Mouse (Mus musculus) inflammation-experienced regulatory T-cells, adult 16 weeks (primary cell): Measurements from ENCODE around the gene Zfp97. TPM values are rescaled to one million over a fixed set of nuclear protein-coding genes. Genes with fewer than 3 reads are reported as not detected.

Experiments
- polyA plus RNA-seq: library from polyadenylated mRNA; unstranded; fragments of 100-300 nt; shearing (Covaris generic); gene quantifications from one replicate; pipeline ENCODE4 v1.2.1, GENCODE M21; 2017

Gene Zfp97
- polyA plus RNA-seq, result 11.7 TPM

DNA sequence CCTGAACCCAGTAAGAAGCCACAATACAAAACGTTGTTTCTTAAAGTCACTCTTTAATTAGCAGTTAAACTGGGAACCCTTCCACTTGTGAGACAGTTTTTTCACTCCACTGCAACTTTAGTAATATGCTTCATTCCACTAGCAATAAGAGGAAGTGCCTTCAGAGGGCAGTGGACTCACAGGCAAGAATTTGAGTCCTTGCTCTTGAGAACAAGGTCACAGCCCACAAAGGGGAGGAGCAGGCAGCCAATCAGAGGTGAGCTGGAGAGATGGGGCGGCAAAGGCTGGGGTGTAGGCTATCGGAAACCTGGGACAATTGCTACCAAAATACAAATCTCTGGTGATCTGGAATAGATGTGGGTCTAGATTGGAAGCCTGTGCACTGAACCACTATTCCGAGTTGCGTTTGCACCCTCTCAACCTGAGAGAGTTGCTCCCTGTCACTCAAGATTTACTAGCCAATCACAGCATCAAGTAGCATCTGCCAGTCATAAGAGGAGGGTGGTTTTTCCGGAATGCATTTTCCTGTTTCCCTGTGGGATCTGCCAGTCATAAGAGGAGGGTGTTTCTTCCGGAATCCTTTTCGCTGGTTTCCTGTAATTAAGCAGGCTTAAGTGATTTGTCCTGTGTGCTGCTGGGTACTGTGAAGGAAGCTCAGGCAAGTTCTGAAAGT lies at the start of gene Zfp97:
TSS of gene Zfp97 (plus strand) at position 586 of the 673 bp plus-strand sequence.

Other genes starting within 250 kb of the Zfp97 start
- gene Zfp960, start 57.3 kb upstream of the Zfp97 start, polyA plus RNA-seq, result 1.0 TPM